8 mouse cellular contexts compared by ENCODE assay signal in the genomic region with DNA sequence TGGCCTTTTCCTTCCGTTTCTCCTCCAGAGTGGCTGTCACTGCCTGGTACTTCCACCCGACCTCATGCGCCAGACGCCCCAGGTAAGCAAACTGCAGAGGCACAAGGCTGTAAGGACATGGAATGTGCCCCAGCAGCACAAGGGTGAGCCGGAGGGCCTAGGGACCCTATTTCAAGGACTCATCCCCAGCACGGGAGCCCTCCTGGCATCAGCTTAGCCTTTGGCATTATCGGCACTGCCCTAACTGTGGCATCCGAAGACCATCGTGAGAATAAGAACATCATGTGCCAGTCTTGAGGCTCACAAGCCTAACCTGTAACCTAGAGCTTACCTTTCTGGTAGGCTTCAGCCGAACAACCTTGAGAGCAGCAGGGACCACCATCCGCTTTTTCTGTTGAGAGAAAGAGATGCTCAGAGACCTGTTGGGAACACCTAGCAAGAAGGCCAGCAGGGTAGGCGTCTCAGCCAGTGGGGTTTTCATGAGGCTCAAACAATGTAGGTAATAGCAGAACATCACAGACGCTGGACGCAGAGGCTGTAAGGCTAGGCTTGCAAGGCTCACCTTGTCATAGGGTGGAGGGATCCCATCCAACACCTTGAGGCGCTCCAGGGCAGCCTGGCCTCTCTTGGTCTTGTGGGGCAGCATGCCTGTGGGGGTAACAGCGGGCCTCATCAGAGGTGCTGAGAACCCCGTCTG. TPM values are rescaled to one million over a fixed set of nuclear protein-coding genes. Genes with fewer than 3 reads are reported as not detected.
DNase-seq lines count a peak whose midpoint lies in the region; ATAC-seq and TF ChIP-seq lines count a peak whose summit lies in the region.

No protein-coding gene starts in this region.

- H3K27ac ChIP-seq in heart, embryonic 16.5 days (ENCODE audit: low read length) = peak overlapping the region; percentile 85
- peak overlapping the region; percentile 84 for H3K27ac ChIP-seq in bone marrow macrophage, adult 2 months (ENCODE audit: insufficient read depth, low read depth, low read length)
- no peak overlapping the region for H3K27ac ChIP-seq in midbrain, postnatal 0 days (ENCODE audit: low read depth, low read length)
- H3K27ac ChIP-seq in left cerebral cortex, adult 2 months = no peak overlapping the region

- intact Hi-C loops in left cerebral cortex, adult 2 months (cut with DNase I) = loop anchor here (10.0 kb wide), 1 partner anchor 271 kb away; a partner anchor contains a TSS

- no peak for DNase-seq in heart, adult 9 months (ENCODE audit: low spot score in 2 of 2)
- DNase-seq in induced T-regulatory cell, adult 2 months (ENCODE audit: low read depth) = peak; percentile 34
- no peak for DNase-seq in midbrain, postnatal 0 days (ENCODE audit: low spot score)
- no peak for DNase-seq in embryo, embryonic 11 days
- DNase-seq in left cerebral cortex, adult 2 months (ENCODE audit: extremely low spot score in 1 of 2, low spot score in 2 of 2) = no peak

- 71% methylated on average over 17 of the region's 17 CpGs for WGBS in heart, embryonic 16.5 days
- 78% methylated on average over 17 of the region's 17 CpGs for WGBS in midbrain, postnatal 0 days

- no peak for TF ChIP-seq CTCF in bone marrow macrophage, adult 2 months (IDR thresholded peaks at IDR 0.05; ENCODE audit: low read depth, low read length)
- TF ChIP-seq CTCF in midbrain, postnatal 0 days (IDR thresholded peaks at IDR 0.05) = no peak
- no peak for TF ChIP-seq CTCF in left cerebral cortex, adult 2 months (IDR thresholded peaks at IDR 0.05)

- H3K9ac ChIP-seq in heart, embryonic 16.5 days (ENCODE audit: low read length) = peak overlapping the region; percentile 97
- H3K9ac ChIP-seq in midbrain, postnatal 0 days (replicated peaks; ENCODE audit: low read length, poor library complexity, severe bottlenecking) = peak overlapping the region; percentile 33; the same call in 1 of the 2 replicates

- no peak for ATAC-seq in heart, embryonic 16.5 days (replicated peaks; ENCODE audit: extremely low read depth, insufficient read depth, low FRiP score)
- ATAC-seq in midbrain, postnatal 0 days (ENCODE audit: low FRiP score) = no peak
- ATAC-seq in erythroid progenitor cell, adult 5-6 weeks (replicated peaks; ENCODE audit: low FRiP score, poor library complexity, severe bottlenecking) = no peak

- H3K27me3 ChIP-seq in heart, embryonic 16.5 days (ENCODE audit: control insufficient read depth, insufficient read depth, low read length) = no peaks in the 10 kb centered on the region
- no peaks in the 10 kb centered on the region for H3K27me3 ChIP-seq in midbrain, postnatal 0 days (ENCODE audit: insufficient read depth, low read length)

- H3K9me3 ChIP-seq in heart, embryonic 16.5 days (replicated peaks; ENCODE audit: control insufficient read depth, low read length) = no peaks in the 10 kb centered on the region
- H3K9me3 ChIP-seq in midbrain, postnatal 0 days (ENCODE audit: low read length) = no peaks in the 10 kb centered on the region

- no peak for TF ChIP-seq POLR2A in bone marrow macrophage, adult 2 months (IDR thresholded peaks at IDR 0.05; ENCODE audit: borderline replicate concordance, low read depth, low read length)

- peak overlapping the region; percentile 86 for H3K4me3 ChIP-seq in heart, embryonic 16.5 days (ENCODE audit: low read length)
- peak overlapping the region; percentile 72 for H3K4me3 ChIP-seq in bone marrow macrophage, adult 2 months (ENCODE audit: insufficient read depth, low read length)
- H3K4me3 ChIP-seq in midbrain, postnatal 0 days (ENCODE audit: low read depth, low read length) = no peak overlapping the region
- H3K4me3 ChIP-seq in left cerebral cortex, adult 2 months = no peak overlapping the region

- peaks cover 42% of the 10 kb centered on the region for H3K36me3 ChIP-seq in heart, embryonic 16.5 days (ENCODE audit: control insufficient read depth, insufficient read depth)
- H3K36me3 ChIP-seq in midbrain, postnatal 0 days (ENCODE audit: insufficient read depth, low read length) = peaks cover 29% of the 10 kb centered on the region

- peaks cover 45% of the 10 kb centered on the region for H3K4me1 ChIP-seq in heart, embryonic 16.5 days (ENCODE audit: control insufficient read depth, insufficient read depth, low read length)
- H3K4me1 ChIP-seq in bone marrow macrophage, adult 2 months (ENCODE audit: control insufficient read depth, insufficient read depth, low read length) = peaks cover 28% of the 10 kb centered on the region
- H3K4me1 ChIP-seq in midbrain, postnatal 0 days (ENCODE audit: insufficient read depth, low read length) = peaks cover 9% of the 10 kb centered on the region

- H3K4me2 ChIP-seq in heart, embryonic 16.5 days (ENCODE audit: low read depth, low read length) = peak overlapping the region; percentile 78
- no peak overlapping the region for H3K4me2 ChIP-seq in midbrain, postnatal 0 days (ENCODE audit: low read depth, low read length, poor library complexity, severe bottlenecking)

RNA-seq across cellular contexts. Expression of a gene that starts 2.1 kb away (rescaled TPM):
- polyA plus RNA-seq in heart, embryonic 16.5 days (2015; fragmentation: Nextera tagmentation; extraction: Ambion mirVana) = 809 and 812 TPM in 2 replicates
- 1,675 and 1,722 TPM in 2 replicates for polyA plus RNA-seq in bone marrow macrophage, adult 2 months (2012; ENCODE audit: insufficient read depth, insufficient read length, missing spikeins)
- 1,069 and 1,136 TPM in 2 replicates for total RNA-seq in midbrain, postnatal 0 days (2014; rRNA removed)
- 671 and 697 TPM in 2 replicates for polyA plus RNA-seq in midbrain, postnatal 0 days (2015; fragmentation: Nextera tagmentation; extraction: Ambion mirVana)
- 694 and 736 TPM in 2 replicates for total RNA-seq in erythroid progenitor cell, adult 5-6 weeks (2015; ENCODE audit: low replicate concordance)
- total RNA-seq in erythroid progenitor cell, adult 5-6 weeks (2017; ENCODE audit: low replicate concordance) = 189 and 313 TPM in 2 replicates
- total RNA-seq in left cerebral cortex, adult 2 months (2021) = 100 to 1,000 TPM; 421 to 444 TPM

RNA-seq across cellular contexts. Expression of a gene that starts 2.3 kb away (rescaled TPM):
- polyA plus RNA-seq in heart, embryonic 16.5 days (2015; fragmentation: Nextera tagmentation; extraction: Ambion mirVana) = 684 and 727 TPM in 2 replicates
- 1,569 and 1,898 TPM in 2 replicates for polyA plus RNA-seq in bone marrow macrophage, adult 2 months (2012; ENCODE audit: insufficient read depth, insufficient read length, missing spikeins)
- total RNA-seq in midbrain, postnatal 0 days (2014; rRNA removed) = 1,048 and 1,621 TPM in 2 replicates
- 667 and 701 TPM in 2 replicates for polyA plus RNA-seq in midbrain, postnatal 0 days (2015; fragmentation: Nextera tagmentation; extraction: Ambion mirVana)
- total RNA-seq in erythroid progenitor cell, adult 5-6 weeks (2015; ENCODE audit: low replicate concordance) = 918 and 1,040 TPM in 2 replicates
- total RNA-seq in erythroid progenitor cell, adult 5-6 weeks (2017; ENCODE audit: low replicate concordance) = 765 and 800 TPM in 2 replicates
- total RNA-seq in left cerebral cortex, adult 2 months (2021) = 100 to 1,000 TPM; 695 to 716 TPM

RNA-seq across cellular contexts. Expression of a gene that starts 9.7 kb away (rescaled TPM):
- polyA plus RNA-seq in heart, embryonic 16.5 days (2015; fragmentation: Nextera tagmentation; extraction: Ambion mirVana) = 0.34 TPM in 1 of 2 replicates, not detected in the other
- polyA plus RNA-seq in bone marrow macrophage, adult 2 months (2012; ENCODE audit: insufficient read depth, insufficient read length, missing spikeins) = not detected in 2 replicates
- total RNA-seq in midbrain, postnatal 0 days (2014; rRNA removed) = 2.0 TPM in 1 of 2 replicates, not detected in the other
- polyA plus RNA-seq in midbrain, postnatal 0 days (2015; fragmentation: Nextera tagmentation; extraction: Ambion mirVana) = 0.39 TPM in 1 of 2 replicates, not detected in the other
- total RNA-seq in erythroid progenitor cell, adult 5-6 weeks (2015; ENCODE audit: low replicate concordance) = not detected in 2 replicates
- total RNA-seq in erythroid progenitor cell, adult 5-6 weeks (2017; ENCODE audit: low replicate concordance) = 0.98 and 2.3 TPM in 2 replicates
- not detected for total RNA-seq in left cerebral cortex, adult 2 months (2021)

RNA-seq across cellular contexts. Expression of a gene that starts 9.9 kb away (rescaled TPM):
- polyA plus RNA-seq in heart, embryonic 16.5 days (2015; fragmentation: Nextera tagmentation; extraction: Ambion mirVana) = 2.3 and 2.8 TPM in 2 replicates
- polyA plus RNA-seq in bone marrow macrophage, adult 2 months (2012; ENCODE audit: insufficient read depth, insufficient read length, missing spikeins) = 28.2 and 30.8 TPM in 2 replicates
- 3.4 and 7.8 TPM in 2 replicates for total RNA-seq in midbrain, postnatal 0 days (2014; rRNA removed)
- polyA plus RNA-seq in midbrain, postnatal 0 days (2015; fragmentation: Nextera tagmentation; extraction: Ambion mirVana) = 1.3 and 1.7 TPM in 2 replicates
- 3.6 and 17.2 TPM in 2 replicates for total RNA-seq in erythroid progenitor cell, adult 5-6 weeks (2015; ENCODE audit: low replicate concordance)
- total RNA-seq in erythroid progenitor cell, adult 5-6 weeks (2017; ENCODE audit: low replicate concordance) = 0.23 and 4.5 TPM in 2 replicates
- total RNA-seq in left cerebral cortex, adult 2 months (2021) = 1 to 10 TPM; 6.7 to 8.8 TPM

RNA-seq across cellular contexts. Expression of a gene that starts 22.6 kb away (rescaled TPM):
- polyA plus RNA-seq in heart, embryonic 16.5 days (2015; fragmentation: Nextera tagmentation; extraction: Ambion mirVana) = 56.8 and 58.2 TPM in 2 replicates
- polyA plus RNA-seq in bone marrow macrophage, adult 2 months (2012; ENCODE audit: insufficient read depth, insufficient read length, missing spikeins) = 149 and 150 TPM in 2 replicates
- total RNA-seq in midbrain, postnatal 0 days (2014; rRNA removed) = 27.2 and 30.5 TPM in 2 replicates
- polyA plus RNA-seq in midbrain, postnatal 0 days (2015; fragmentation: Nextera tagmentation; extraction: Ambion mirVana) = 36.4 and 44.5 TPM in 2 replicates
- 10.5 TPM in 2 replicates for total RNA-seq in erythroid progenitor cell, adult 5-6 weeks (2015; ENCODE audit: low replicate concordance)
- 8.3 and 9.7 TPM in 2 replicates for total RNA-seq in erythroid progenitor cell, adult 5-6 weeks (2017; ENCODE audit: low replicate concordance)
- 10 to 100 TPM; 16.7 to 23.4 TPM for total RNA-seq in left cerebral cortex, adult 2 months (2021)

Comparison
In these comparisons a context has a peak if more than half of its experiments do, and no peak if none do; other contexts are left out.
1. H3K27ac ChIP-seq: peak in heart, embryonic 16.5 days (single experiment) and bone marrow macrophage, adult 2 months (single experiment); none in midbrain, postnatal 0 days (single experiment) and left cerebral cortex, adult 2 months (single experiment).
2. H3K4me3 ChIP-seq: peak in heart, embryonic 16.5 days (single experiment) and bone marrow macrophage, adult 2 months (single experiment); none in midbrain, postnatal 0 days (single experiment) and left cerebral cortex, adult 2 months (single experiment).